Mouse (Mus musculus) heart, embryonic 12.5 days (tissue): ENCODE measurements around the gene Psors1c2. TPM values are rescaled to one million over a fixed set of nuclear protein-coding genes. Genes with fewer than 3 reads are reported as not detected.
A peak's percentile ranks its signal among the peaks of the same experiment; 100 is the strongest.

Experiments used
- ATAC-seq: fragments of 200-750 bp; cut with Nextera tagmentation; 2 replicates; pipeline ENCODE4 v1.8.0; 2017; ENCODE audit warnings: moderate TSS enrichment, moderate library complexity; ENCODE audit not compliant: insufficient number of reproducible peaks, low FRiP score
- H3K27ac ChIP-seq: fragments of 300-500 bp; sonication (generic); 2 replicates; pipeline ENCODE4 v1.5.1; 2016; ENCODE audit warnings: mild to moderate bottlenecking, moderate library complexity; ENCODE audit not compliant: poor library complexity, severe bottlenecking
- H3K27me3 ChIP-seq: fragments of 300-500 bp; sonication (generic); replicated peaks from 2 replicates; pipeline ENCODE4 v1.6.1; 2016; ENCODE audit warnings: mild to moderate bottlenecking, moderate library complexity
- H3K36me3 ChIP-seq: fragments of 300-500 bp; sonication (generic); 2 replicates; pipeline ENCODE4 v1.6.1; 2016; ENCODE audit warnings: mild to moderate bottlenecking, moderate library complexity
- H3K4me1 ChIP-seq: fragments of 300-500 bp; sonication (generic); replicated peaks from 2 replicates; pipeline ENCODE4 v1.6.1; 2016; ENCODE audit warnings: mild to moderate bottlenecking
- H3K4me2 ChIP-seq: fragments of 300-500 bp; sonication (generic); 2 replicates; pipeline ENCODE4 v1.6.1; 2016; ENCODE audit warnings: mild to moderate bottlenecking, moderate library complexity
- H3K4me3 ChIP-seq: fragments of 300-500 bp; sonication (generic); 2 replicates; pipeline ENCODE4 v1.5.1; 2016; ENCODE audit warnings: mild to moderate bottlenecking
- H3K9ac ChIP-seq: fragments of 300-500 bp; sonication (generic); 2 replicates; pipeline ENCODE4 v1.6.1; 2016; ENCODE audit warnings: mild to moderate bottlenecking, moderate library complexity
- H3K9me3 ChIP-seq: fragments of 300-500 bp; sonication (generic); replicated peaks from 2 replicates; pipeline ENCODE4 v1.6.1; 2016; ENCODE audit warnings: mild to moderate bottlenecking, moderate library complexity
- WGBS: fragments of 180-500 bp; shearing (Covaris S2); methylation state at CpG from one replicate; pipeline ENCODE4 v1.1.7; 2016; 5-methylcytosine and 5-hydroxymethylcytosine counted together
- polyA plus RNA-seq: library from polyadenylated mRNA; unstranded; fragments of >200 nt; fragmentation: Nextera tagmentation; extraction: Ambion mirVana; gene quantifications from 2 replicates; pipeline ENCODE4 v1.2.1, GENCODE M21; 2016

Gene Psors1c2
- polyA plus RNA-seq, 1 experiment from 2014 or later: 0.49 TPM

GRCm38 (mm10) chr17:35517526-35517925 is 15.5 kb upstream of the Psors1c2 start:
- H3K9ac ChIP-seq: peak overlapping the region; percentile 75
- H3K9me3 ChIP-seq: no peaks in the 10 kb centered on the region
- H3K4me3 ChIP-seq: peak overlapping the region; percentile 64
- no peak overlapping the region for H3K27ac ChIP-seq
- no peaks in the 10 kb centered on the region for H3K27me3 ChIP-seq
- no peak for ATAC-seq
- peaks cover 29% of the 10 kb centered on the region for H3K36me3 ChIP-seq
- H3K4me1 ChIP-seq: peaks cover 27% of the 10 kb centered on the region
- WGBS: 9% methylated on average over 12 of the region's 12 CpGs
- H3K4me2 ChIP-seq: peak overlapping the region; percentile 71

GRCm38 (mm10) chr17:35524354-35524753 is 8.6 kb upstream of the Psors1c2 start:
- Histone ChIP-seq H3K27ac (no peak overlapping the region), H3K4me1 (no peaks in the 10 kb centered on the region), H3K9ac (no peak overlapping the region), H3K9me3 (no peaks in the 10 kb centered on the region), H3K27me3 (no peaks in the 10 kb centered on the region), H3K36me3 (peaks cover 80% of the 10 kb centered on the region), H3K4me2 (no peak overlapping the region), H3K4me3 (no peak overlapping the region)
- ATAC-seq: no peak
- WGBS: 90% methylated on average over 9 of the region's 9 CpGs

DNA sequence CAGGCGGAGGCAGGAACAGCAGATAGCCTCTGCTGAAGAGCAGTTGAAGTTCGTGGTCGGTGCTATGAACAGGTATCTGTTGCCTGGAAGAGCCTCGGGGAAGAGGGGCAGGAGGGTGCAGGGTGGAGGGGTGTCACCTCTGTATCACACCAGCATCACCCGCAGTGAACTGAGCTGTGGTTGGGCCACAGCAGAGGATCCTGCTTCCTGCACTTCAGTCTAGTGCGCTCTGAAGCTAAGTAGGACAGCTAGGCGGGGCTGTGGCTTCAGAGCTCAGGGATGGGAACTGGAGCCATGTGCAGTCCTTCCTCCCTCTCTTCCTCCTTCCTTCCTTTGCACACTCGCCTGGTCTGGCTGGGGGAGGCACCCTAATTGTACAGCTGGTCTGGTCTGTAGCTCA is 6.4 kb upstream of the Psors1c2 start:
- Histone ChIP-seq H3K4me3 (no peak overlapping the region), H3K9me3 (no peaks in the 10 kb centered on the region), H3K4me1 (no peaks in the 10 kb centered on the region), H3K27ac (no peak overlapping the region), H3K27me3 (no peaks in the 10 kb centered on the region), H3K4me2 (no peak overlapping the region), H3K36me3 (peaks cover 85% of the 10 kb centered on the region), H3K9ac (no peak overlapping the region)
- 76% methylated on average over 8 of the region's 8 CpGs for WGBS
- ATAC-seq: no peak

GRCm38 (mm10) chr17:35532360-35532759 is 641 bp upstream of the Psors1c2 start:
- Histone ChIP-seq H3K9ac (no peak overlapping the region; the same call in 1 of the 2 replicates), H3K4me1 (0 out of 2 replicates have a peak, but pooled peaks cover 4% of the 10 kb centered on the region), H3K27ac (no peak overlapping the region), H3K4me2 (no peak overlapping the region), H3K36me3 (peaks cover 33% of the 10 kb centered on the region), H3K9me3 (no peaks in the 10 kb centered on the region), H3K4me3 (no peak overlapping the region), H3K27me3 (peaks cover 17% of the 10 kb centered on the region; the same call in 1 of the 2 replicates)
- WGBS: 4% methylated on average over 3 of the region's 3 CpGs
- no peak for ATAC-seq

DNA sequence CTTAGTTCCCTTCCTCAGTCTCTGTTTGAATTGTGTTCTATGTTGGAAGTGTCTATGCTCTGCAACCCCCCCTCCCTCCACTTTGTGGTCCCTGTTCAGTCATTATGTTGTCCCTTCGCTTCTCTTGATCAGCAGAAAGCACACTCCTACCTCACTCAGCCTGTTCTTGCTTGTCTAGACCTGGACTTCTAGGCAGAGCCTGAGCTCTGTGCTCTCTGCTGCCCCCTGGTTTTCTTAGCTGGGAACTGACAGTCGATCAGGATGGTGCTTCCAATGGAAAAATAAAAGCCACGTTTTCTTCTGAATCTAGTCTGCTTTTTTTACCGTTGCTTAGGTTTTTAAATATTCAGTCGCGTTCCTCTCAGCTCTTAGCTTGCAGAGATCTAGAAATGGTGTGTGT is 1.3 kb downstream of the Psors1c2 start:
- no peak overlapping the region for H3K4me2 ChIP-seq
- peaks cover 19% of the 10 kb centered on the region; the same call in 1 of the 2 replicates for H3K27me3 ChIP-seq
- H3K9me3 ChIP-seq: no peaks in the 10 kb centered on the region
- WGBS: 6% methylated on average over 6 of the region's 6 CpGs
- 0 out of 2 replicates have a peak, but pooled peaks cover 4% of the 10 kb centered on the region for H3K4me1 ChIP-seq
- H3K4me3 ChIP-seq: no peak overlapping the region
- no peak for ATAC-seq
- no peak overlapping the region for H3K9ac ChIP-seq
- H3K27ac ChIP-seq: no peak overlapping the region
- H3K36me3 ChIP-seq: peaks cover 15% of the 10 kb centered on the region

- ATAC-seq: no peak
- Histone ChIP-seq H3K27me3 (peaks cover 23% of the 10 kb centered on the region; the same call in 1 of the 2 replicates), H3K4me1 (0 out of 2 replicates have a peak, but pooled peaks cover 4% of the 10 kb centered on the region), H3K4me2 (no peak overlapping the region), H3K4me3 (no peak overlapping the region), H3K36me3 (no peaks in the 10 kb centered on the region), H3K27ac (no peak overlapping the region), H3K9ac (no peak overlapping the region), H3K9me3 (no peaks in the 10 kb centered on the region)
- 82% methylated on average over 4 of the region's 4 CpGs for WGBS
Observed at GRCm38 (mm10) chr17:35537421-35537820, 4.4 kb downstream of the Psors1c2 start.

GRCm38 (mm10) chr17:35538476-35538875 is 5.5 kb downstream of the Psors1c2 start:
- Histone ChIP-seq H3K9me3 (no peaks in the 10 kb centered on the region), H3K9ac (no peak overlapping the region), H3K27me3 (peaks cover 12% of the 10 kb centered on the region; the same call in 1 of the 2 replicates), H3K27ac (no peak overlapping the region), H3K4me1 (peaks cover 8% of the 10 kb centered on the region), H3K4me2 (no peak overlapping the region), H3K4me3 (no peak overlapping the region), H3K36me3 (no peaks in the 10 kb centered on the region)
- WGBS: 78% methylated on average over 1 of the region's 1 CpGs
- no peak for ATAC-seq

DNA sequence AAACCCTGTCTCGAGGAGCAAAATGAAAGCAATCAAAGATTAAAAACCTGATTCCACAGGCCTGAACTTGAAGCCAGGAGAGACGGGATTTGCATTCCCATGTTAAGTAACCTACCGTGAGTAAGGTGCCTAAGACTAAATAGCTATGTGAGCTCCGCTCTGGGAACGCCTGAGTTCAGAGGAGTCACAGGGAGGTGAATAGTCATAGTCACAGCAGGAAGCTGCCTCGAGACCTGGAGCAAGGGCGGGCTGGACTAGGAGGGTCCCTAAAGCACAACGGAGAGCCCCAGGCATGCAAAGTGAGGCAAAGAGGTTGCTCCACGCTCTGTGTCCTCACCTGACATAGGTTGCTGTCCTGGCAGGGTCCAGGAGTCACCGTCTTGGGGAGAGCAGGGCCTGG is 6.5 kb downstream of the Psors1c2 start:
- no peak overlapping the region for H3K9ac ChIP-seq
- no peaks in the 10 kb centered on the region for H3K36me3 ChIP-seq
- peaks cover 10% of the 10 kb centered on the region for H3K4me1 ChIP-seq
- ATAC-seq: no peak
- 48% methylated on average over 10 of the region's 10 CpGs for WGBS
- H3K9me3 ChIP-seq: no peaks in the 10 kb centered on the region
- peaks cover 7% of the 10 kb centered on the region; the same call in 1 of the 2 replicates for H3K27me3 ChIP-seq
- no peak overlapping the region for H3K27ac ChIP-seq
- no peak overlapping the region for H3K4me3 ChIP-seq
- H3K4me2 ChIP-seq: no peak overlapping the region

- no peak for ATAC-seq
- no peak overlapping the region for H3K4me3 ChIP-seq
- peaks cover 18% of the 10 kb centered on the region for H3K4me1 ChIP-seq
- H3K9ac ChIP-seq: no peak overlapping the region
- peaks cover 7% of the 10 kb centered on the region; the same call in 1 of the 2 replicates for H3K27me3 ChIP-seq
- H3K4me2 ChIP-seq: peak overlapping the region; percentile 29
- H3K9me3 ChIP-seq: no peaks in the 10 kb centered on the region
- no peaks in the 10 kb centered on the region for H3K36me3 ChIP-seq
- 69% methylated on average over 15 of the region's 15 CpGs for WGBS
- no peak overlapping the region for H3K27ac ChIP-seq
Observed at GRCm38 (mm10) chr17:35542761-35543411, 9.9 kb downstream of the Psors1c2 start.

DNA sequence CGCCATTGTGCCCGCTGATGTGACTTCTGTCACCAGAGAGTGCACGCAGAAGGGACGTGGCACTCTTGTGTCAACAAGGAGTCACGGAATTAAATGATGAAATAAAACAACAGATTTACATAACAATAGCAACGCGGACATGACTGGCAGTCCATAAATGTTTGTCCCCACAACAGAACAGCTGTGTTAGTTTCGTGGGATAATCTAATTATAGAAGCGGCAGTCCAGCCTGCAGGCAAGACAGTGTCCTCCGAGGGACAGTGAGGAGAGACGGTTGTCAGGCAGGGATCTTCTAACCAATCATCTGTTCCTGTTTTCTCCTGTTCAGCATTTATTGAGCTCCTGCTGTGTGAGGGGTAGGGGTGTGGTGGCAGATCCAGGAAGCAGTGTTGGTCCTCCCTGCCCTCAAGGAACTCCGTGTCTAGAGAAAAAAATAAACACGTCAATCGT is 10.4 kb downstream of the Psors1c2 start:
- Histone ChIP-seq H3K36me3 (no peaks in the 10 kb centered on the region), H3K4me1 (peaks cover 23% of the 10 kb centered on the region), H3K4me2 (peak overlapping the region; percentile 29), H3K27me3 (peaks cover 7% of the 10 kb centered on the region; the same call in 1 of the 2 replicates), H3K27ac (peak overlapping the region; percentile 11; the same call in 1 of the 2 replicates), H3K4me3 (0 out of 2 replicates have a peak overlapping the region, but pooled peaks have one; percentile 1), H3K9ac (no peak overlapping the region), H3K9me3 (no peaks in the 10 kb centered on the region)
- WGBS: 47% methylated on average over 14 of the region's 14 CpGs
- ATAC-seq: no peak

DNA sequence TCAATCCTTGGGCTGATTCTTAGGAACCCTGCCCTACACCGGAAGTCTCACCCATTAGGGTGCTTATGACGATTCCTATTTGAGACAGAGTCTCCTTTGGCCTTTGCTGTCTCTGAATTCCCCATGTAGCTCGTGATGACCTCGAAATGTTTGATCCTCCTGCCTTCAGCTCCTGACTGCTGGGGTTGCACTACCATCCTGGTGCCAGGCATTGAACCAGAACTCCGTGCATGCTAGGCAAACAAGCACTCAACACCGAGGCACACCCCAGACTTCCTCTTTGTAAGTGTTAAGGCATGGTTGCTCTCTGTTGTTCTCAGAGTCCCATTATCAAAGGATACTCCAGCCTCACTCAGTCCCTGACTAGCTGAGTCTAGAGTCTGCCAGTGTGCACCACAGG is 11.0 kb downstream of the Psors1c2 start:
- 72% methylated on average over 6 of the region's 6 CpGs for WGBS
- H3K9ac ChIP-seq: no peak overlapping the region
- no peaks in the 10 kb centered on the region for H3K9me3 ChIP-seq
- H3K4me2 ChIP-seq: no peak overlapping the region; the same call in 1 of the 2 replicates
- no peaks in the 10 kb centered on the region for H3K36me3 ChIP-seq
- H3K27me3 ChIP-seq: peaks cover 7% of the 10 kb centered on the region; the same call in 1 of the 2 replicates
- no peak for ATAC-seq
- H3K27ac ChIP-seq: 0 out of 2 replicates have a peak overlapping the region, but pooled peaks have one; percentile 11
- H3K4me1 ChIP-seq: peaks cover 28% of the 10 kb centered on the region
- H3K4me3 ChIP-seq: no peak overlapping the region
